Mouse (Mus musculus) embryonic facial prominence, embryonic 11.5 days (tissue): ENCODE results near the gene Sh2d6. TPM values are rescaled to one million over a fixed set of nuclear protein-coding genes. Genes with fewer than 3 reads are reported as not detected.
"Not testable (repeated sequence)": the region's sequence is repeated elsewhere in the genome, so short reads cannot be mapped to it uniquely, and the experiment has no call there.

Source experiments
- ATAC-seq: fragments of 200-750 bp; cut with Nextera tagmentation; replicated peaks from 2 replicates; pipeline ENCODE4 v1.8.0; 2017; ENCODE audit warnings: low read depth; ENCODE audit not compliant: insufficient number of reproducible peaks, low FRiP score, low TSS enrichment
- DNase-seq: peaks from one replicate; pipeline ENCODE4 v3.0.0-alpha.2; 2015; ENCODE audit warnings: low spot score
- H3K27ac ChIP-seq: fragments of 300-500 bp; sonication (generic); replicated peaks from 2 replicates; pipeline ENCODE4 v1.5.1; 2014; ENCODE audit warnings: mild to moderate bottlenecking, low read depth, low read length, control low read depth
- H3K27me3 ChIP-seq: fragments of 300-500 bp; sonication (generic); 2 replicates; pipeline ENCODE4 v1.6.1; 2014; ENCODE audit warnings: mild to moderate bottlenecking, low read length, moderate library complexity, mixed read lengths; ENCODE audit not compliant: control insufficient read depth, insufficient read depth
- H3K36me3 ChIP-seq: fragments of 300-500 bp; sonication (generic); replicated peaks from 2 replicates; pipeline ENCODE4 v1.6.1; 2014; ENCODE audit warnings: low read depth, mild to moderate bottlenecking, low read length, moderate library complexity, mixed read lengths; ENCODE audit not compliant: control insufficient read depth, insufficient read depth
- H3K4me1 ChIP-seq: fragments of 300-500 bp; sonication (generic); 2 replicates; pipeline ENCODE4 v1.6.1; 2014; ENCODE audit warnings: low read length, mixed read lengths; ENCODE audit not compliant: control insufficient read depth, insufficient read depth
- H3K4me2 ChIP-seq: fragments of 300-500 bp; sonication (generic); 2 replicates; pipeline ENCODE4 v1.6.1; 2014; ENCODE audit warnings: low read depth, mild to moderate bottlenecking, control low read depth, low read length, moderate library complexity
- H3K4me3 ChIP-seq: fragments of 300-500 bp; sonication (generic); 2 replicates; pipeline ENCODE4 v1.5.1; 2014; ENCODE audit warnings: low read depth, low read length, control low read depth
- H3K9ac ChIP-seq: fragments of 300-500 bp; sonication (generic); replicated peaks from 2 replicates; pipeline ENCODE4 v1.6.1; 2014; ENCODE audit warnings: mild to moderate bottlenecking, control low read depth, low read length
- H3K9me3 ChIP-seq: fragments of 300-500 bp; sonication (generic); replicated peaks from 2 replicates; pipeline ENCODE4 v1.6.1; 2016; ENCODE audit warnings: mild to moderate bottlenecking, low read length, inconsistent platforms, mixed read lengths; ENCODE audit not compliant: control insufficient read depth
- WGBS: fragments of 180-500 bp; shearing (Covaris S2); extraction: QIAGEN DNeasy Blood & Tissue Kit; methylation state at CpG from one replicate; pipeline ENCODE4 v1.1.7; 2014; 5-methylcytosine and 5-hydroxymethylcytosine counted together
- polyA plus RNA-seq: library from polyadenylated mRNA; unstranded; fragments of >200 nt; fragmentation: Nextera tagmentation; extraction: Ambion mirVana; gene quantifications from 2 replicates; pipeline ENCODE4 v1.2.1, GENCODE M21; 2014

Sh2d6 gene
- polyA plus RNA-seq, 1 experiment from 2014 or later, result not detected

DNA sequence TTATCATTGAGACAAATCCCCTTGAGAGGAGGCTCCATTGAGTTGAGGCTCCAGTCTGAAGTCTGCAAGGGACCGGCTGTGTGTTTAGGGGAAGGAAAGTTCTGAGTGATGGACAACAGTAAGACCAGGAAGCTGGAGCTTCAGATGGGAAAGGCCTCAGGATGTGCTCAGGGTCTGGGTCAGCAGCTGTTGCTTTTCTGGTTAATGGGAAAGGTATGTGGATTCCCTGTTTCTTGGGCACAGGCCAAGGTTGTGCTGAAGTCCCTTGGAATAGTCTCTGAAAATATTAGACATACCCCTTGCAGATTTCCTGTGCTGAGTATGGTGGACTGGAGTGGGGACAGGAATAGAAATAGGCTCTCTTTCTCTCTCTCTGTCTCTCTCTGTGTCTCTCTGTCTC, 12.0 kb upstream of the Sh2d6 start:
- not testable (repeated sequence) for ATAC-seq, H3K27ac ChIP-seq, H3K4me3 ChIP-seq, H3K4me2 ChIP-seq, H3K36me3 ChIP-seq, H3K9ac ChIP-seq, H3K9me3 ChIP-seq, H3K4me1 ChIP-seq, H3K27me3 ChIP-seq
- peak; percentile 30 for DNase-seq
- 32% methylated on average over 1 of the region's 1 CpGs for WGBS

DNA sequence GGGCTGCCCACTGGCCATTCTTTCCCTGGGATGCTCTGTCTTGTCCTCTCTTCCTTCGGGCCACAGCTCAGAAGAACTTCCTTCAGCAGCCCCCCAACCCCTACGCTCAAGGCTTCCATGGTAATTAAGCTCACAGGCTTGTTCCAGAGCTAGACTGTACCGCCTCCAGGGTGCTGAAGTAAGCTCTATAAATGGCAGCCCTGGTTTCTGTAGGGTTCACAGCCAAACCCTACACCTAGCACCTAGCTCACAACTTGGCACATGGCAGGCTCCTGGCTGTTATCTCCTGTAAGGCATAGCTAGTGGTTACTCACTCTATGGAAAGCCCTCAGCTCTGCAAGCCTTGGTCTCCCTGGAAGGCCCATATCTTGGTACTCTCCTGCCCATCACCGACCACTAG, 11.1 kb upstream of the Sh2d6 start:
- Histone ChIP-seq H3K4me3 (no peak overlapping the region), H3K27me3 (no peaks in the 10 kb centered on the region), H3K9me3 (no peaks in the 10 kb centered on the region; the same call in 1 of the 2 replicates), H3K4me1 (no peaks in the 10 kb centered on the region), H3K36me3 (no peaks in the 10 kb centered on the region), H3K4me2 (no peak overlapping the region), H3K9ac (no peak overlapping the region), H3K27ac (no peak overlapping the region)
- WGBS, result 76% methylated on average over 4 of the region's 4 CpGs
- ATAC-seq (no peak), DNase-seq (no peak)

GRCm38 (mm10) chr6:72528410-72529151, 7.1 kb upstream of the Sh2d6 start:
- H3K9me3 ChIP-seq, result no peaks in the 10 kb centered on the region; the same call in 1 of the 2 replicates

DNA sequence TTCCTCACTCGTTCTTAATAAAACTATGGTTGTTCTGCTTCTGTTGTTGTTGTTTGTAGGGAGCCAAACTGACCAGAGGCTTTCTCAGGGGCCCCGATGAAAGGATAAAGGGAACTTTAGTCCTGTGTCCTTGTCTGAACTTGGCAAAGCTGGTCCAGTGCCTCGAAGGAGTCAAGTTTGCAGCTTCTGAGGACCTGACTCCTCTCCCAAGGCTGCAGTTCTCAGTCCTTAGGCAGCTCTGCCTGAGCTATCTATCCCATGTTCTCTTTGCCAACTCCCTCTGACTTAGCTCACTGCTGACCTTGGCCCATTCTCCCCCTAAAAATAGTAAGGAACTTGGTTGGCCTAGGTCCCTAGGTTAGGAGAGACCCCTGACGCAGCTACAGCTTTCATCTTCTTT, 5.6 kb upstream of the Sh2d6 start:
- Histone ChIP-seq H3K4me3 (no peak overlapping the region), H3K4me2 (no peak overlapping the region)
- no peak for DNase-seq

More at GRCm38 (mm10) chr6:72528410-72529151, 7.1 kb upstream of the Sh2d6 start:
- DNase-seq (no peak), ATAC-seq (no peak)
- Histone ChIP-seq H3K27me3 (no peaks in the 10 kb centered on the region), H3K27ac (no peak overlapping the region), H3K4me2 (no peak overlapping the region), H3K4me3 (no peak overlapping the region), H3K36me3 (no peaks in the 10 kb centered on the region), H3K4me1 (no peaks in the 10 kb centered on the region), H3K9ac (no peak overlapping the region)
- 77% methylated on average over 10 of the region's 10 CpGs for WGBS

DNA sequence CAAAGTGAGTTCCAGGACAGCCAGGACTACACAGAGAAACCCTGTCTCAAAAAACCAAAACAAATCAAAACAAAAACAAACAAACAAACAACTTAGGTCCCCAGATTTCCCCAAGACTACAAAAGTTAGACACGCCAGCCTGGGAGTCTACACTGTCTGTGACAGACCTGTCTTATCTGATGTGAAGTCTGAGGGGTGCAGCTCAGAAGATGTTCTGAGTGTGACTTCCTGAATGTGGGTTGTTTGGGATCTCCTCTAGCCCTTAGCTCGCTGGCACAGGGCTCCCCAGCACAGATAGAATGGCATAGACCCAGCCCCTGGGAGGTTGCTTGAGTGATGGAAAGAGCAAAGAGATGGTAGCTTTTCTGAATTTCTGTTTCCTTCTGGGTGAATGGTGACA, 2.7 kb upstream of the Sh2d6 start:
- Histone ChIP-seq H3K4me2 (no peak overlapping the region), H3K9ac (no peak overlapping the region), H3K27me3 (no peaks in the 10 kb centered on the region), H3K4me1 (peaks cover 5% of the 10 kb centered on the region; the same call in 1 of the 2 replicates), H3K4me3 (no peak overlapping the region), H3K36me3 (no peaks in the 10 kb centered on the region), H3K27ac (no peak overlapping the region), H3K9me3 (no peaks in the 10 kb centered on the region)
- 79% methylated on average over 2 of the region's 2 CpGs for WGBS
- ATAC-seq, result no peak
- no peak for DNase-seq

More for the DNA sequence above, 5.6 kb upstream of the Sh2d6 start:
- Histone ChIP-seq H3K27me3 (no peaks in the 10 kb centered on the region), H3K9me3 (no peaks in the 10 kb centered on the region; the same call in 1 of the 2 replicates), H3K9ac (no peak overlapping the region), H3K36me3 (no peaks in the 10 kb centered on the region), H3K27ac (no peak overlapping the region), H3K4me1 (no peaks in the 10 kb centered on the region)
- WGBS, result 90% methylated on average over 4 of the region's 4 CpGs
- no peak for ATAC-seq

GRCm38 (mm10) chr6:72523222-72523621, 1.7 kb upstream of the Sh2d6 start:
- Histone ChIP-seq H3K27ac (no peak overlapping the region), H3K9me3 (no peaks in the 10 kb centered on the region), H3K4me3 (no peak overlapping the region), H3K4me1 (peaks cover 5% of the 10 kb centered on the region; the same call in 1 of the 2 replicates), H3K9ac (no peak overlapping the region), H3K4me2 (no peak overlapping the region), H3K27me3 (no peaks in the 10 kb centered on the region), H3K36me3 (no peaks in the 10 kb centered on the region)
- WGBS, result 75% methylated on average over 4 of the region's 4 CpGs
- ATAC-seq (no peak), DNase-seq (no peak)

GRCm38 (mm10) chr6:72522288-72522687, 781 bp upstream of the Sh2d6 start:
- no peak for ATAC-seq
- H3K36me3 ChIP-seq, result no peaks in the 10 kb centered on the region
- no peaks in the 10 kb centered on the region for H3K9me3 ChIP-seq
- DNase-seq, result no peak
- no peak overlapping the region for H3K4me2 ChIP-seq
- 91% methylated on average over 5 of the region's 5 CpGs for WGBS
- no peak overlapping the region for H3K27ac ChIP-seq
- no peak overlapping the region for H3K4me3 ChIP-seq
- H3K4me1 ChIP-seq, result peaks cover 5% of the 10 kb centered on the region; the same call in 1 of the 2 replicates
- H3K27me3 ChIP-seq, result no peaks in the 10 kb centered on the region
- no peak overlapping the region for H3K9ac ChIP-seq

DNA sequence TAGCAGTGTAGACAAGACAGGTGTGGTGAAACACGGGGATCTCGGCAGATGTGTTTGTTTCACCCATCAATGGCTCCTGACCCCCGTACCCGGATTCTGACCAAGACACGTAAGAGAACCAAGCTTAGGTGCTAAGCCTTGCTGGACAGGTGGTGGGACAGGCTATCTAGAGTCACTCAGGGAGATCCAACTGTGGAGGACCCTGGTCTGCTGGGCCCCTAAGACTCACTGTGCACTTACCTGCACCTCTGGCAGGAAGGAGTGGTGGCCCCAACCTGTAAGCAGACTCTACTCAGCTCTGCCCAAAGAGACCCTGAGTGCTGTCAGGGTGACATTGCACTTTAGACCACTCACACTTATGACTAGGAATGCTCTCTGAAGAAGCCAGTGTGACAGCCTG, 603 bp downstream of the Sh2d6 start:
- no peaks in the 10 kb centered on the region for H3K9me3 ChIP-seq
- DNase-seq, result no peak
- H3K27me3 ChIP-seq, result no peaks in the 10 kb centered on the region
- H3K4me3 ChIP-seq, result no peak overlapping the region
- H3K9ac ChIP-seq, result no peak overlapping the region
- H3K27ac ChIP-seq, result no peak overlapping the region
- H3K4me2 ChIP-seq, result no peak overlapping the region
- ATAC-seq, result no peak
- no peaks in the 10 kb centered on the region for H3K36me3 ChIP-seq
- peaks cover 5% of the 10 kb centered on the region; the same call in 1 of the 2 replicates for H3K4me1 ChIP-seq
- WGBS, result 97% methylated on average over 5 of the region's 5 CpGs
